Mouse (Mus musculus) small intestine, adult 2 months (tissue): ENCODE results near the gene Adgrf5.

Source experiments
- CTCF ChIP-seq: fragments of 200-500 bp; IDR thresholded peaks from 2 replicates; pipeline ENCODE4 v1.5.1; 2012; ENCODE audit warnings: low read depth, mild to moderate bottlenecking, control low read depth, inconsistent platforms, low read length, moderate library complexity, mixed read lengths; ENCODE audit not compliant: insufficient replicate concordance, insufficient read length; ENCODE audit errors: extremely low read depth
- POLR2A ChIP-seq: fragments of 200-500 bp; IDR thresholded peaks from 2 replicates; pipeline ENCODE4 v1.6.1; 2012; ENCODE audit warnings: low read depth, mild to moderate bottlenecking, control low read depth, inconsistent platforms, low read length, moderate library complexity

DNA sequence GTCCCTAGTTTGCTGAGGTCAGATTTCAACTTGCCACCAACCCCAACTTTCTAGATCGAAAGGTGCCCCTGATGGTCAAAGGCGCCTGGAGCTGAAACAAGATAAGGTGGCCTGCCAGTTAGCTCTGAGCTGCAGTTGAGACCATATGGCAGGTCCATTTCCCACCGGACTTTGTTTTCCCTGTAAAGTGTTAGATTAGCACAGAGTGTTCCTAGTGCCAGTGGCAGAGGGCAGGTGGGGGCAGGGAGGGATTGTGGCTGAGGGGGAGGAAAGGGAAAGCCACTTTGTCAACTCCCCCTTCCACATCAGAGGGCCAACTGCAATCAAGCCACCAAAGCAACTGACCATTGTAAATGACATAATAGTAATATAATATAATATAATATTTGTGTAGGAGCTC, 26.9 kb downstream of the Adgrf5 start:
- TF ChIP-seq POLR2A, result no peak
- no peak for TF ChIP-seq CTCF
